Mouse (Mus musculus) spleen, adult 2 months (tissue): ENCODE measurements around the gene Lrmda. TPM values are rescaled to one million over a fixed set of nuclear protein-coding genes. Genes with fewer than 3 reads are reported as not detected.

Experiments
- DNase-seq, 2 experiments: peaks; one replicate each; pipeline versions ENCODE4 v3.0.0 to v3.0.0-alpha.2; 2012 to 2021; ENCODE audit warnings: low spot score in 2 of 2, low read depth in 1 of 2
- H3K27ac ChIP-seq: fragments of 200-500 bp; 2 replicates; pipeline ENCODE4 v1.5.1; 2012; ENCODE audit warnings: low read length, inconsistent platforms; ENCODE audit not compliant: insufficient read depth
- H3K27me3 ChIP-seq: fragments of 200-500 bp; 2 replicates; pipeline ENCODE4 v1.6.1; 2012; ENCODE audit warnings: mild to moderate bottlenecking, moderate library complexity, low read length, inconsistent platforms; ENCODE audit not compliant: control insufficient read depth, insufficient read depth
- H3K36me3 ChIP-seq: fragments of 200-500 bp; 2 replicates; pipeline ENCODE4 v1.6.1; 2012; ENCODE audit warnings: mild to moderate bottlenecking, low read length, inconsistent platforms; ENCODE audit not compliant: control insufficient read depth, insufficient read depth
- H3K4me1 ChIP-seq: fragments of 200-500 bp; 2 replicates; pipeline ENCODE4 v1.6.1; 2011; ENCODE audit warnings: inconsistent platforms; ENCODE audit not compliant: control insufficient read depth, insufficient read depth, insufficient read length
- H3K4me3 ChIP-seq: fragments of 200-500 bp; 2 replicates; pipeline ENCODE4 v1.5.1; 2011; ENCODE audit warnings: mild to moderate bottlenecking, inconsistent platforms; ENCODE audit not compliant: insufficient read depth, insufficient read length; ENCODE audit errors: extremely low read depth
- CTCF ChIP-seq: fragments of 200-500 bp; IDR thresholded peaks from 2 replicates; pipeline ENCODE4 v1.5.1; 2011; ENCODE audit warnings: mild to moderate bottlenecking, inconsistent platforms; ENCODE audit not compliant: insufficient read depth, insufficient read length, insufficient replicate concordance; ENCODE audit errors: extremely low read depth
- POLR2A ChIP-seq: fragments of 200-500 bp; IDR thresholded peaks from 2 replicates; pipeline ENCODE4 v1.6.1; 2011; ENCODE audit warnings: low read depth, low read length, inconsistent platforms
- WGBS: fragments of 180-500 bp; shearing (Covaris S2); methylation state at CpG from one replicate; pipeline ENCODE4 v1.1.7; 2018; 5-methylcytosine and 5-hydroxymethylcytosine counted together
- polyA plus RNA-seq: library from polyadenylated mRNA; depleted of rRNA; stranded (reverse); fragments of >200 nt; gene quantifications from 2 replicates; pipeline ENCODE4 v1.2.3, GENCODE M21; 2012

Lrmda gene
- polyA plus RNA-seq, 1 experiment: 0.37 TPM

DNA sequence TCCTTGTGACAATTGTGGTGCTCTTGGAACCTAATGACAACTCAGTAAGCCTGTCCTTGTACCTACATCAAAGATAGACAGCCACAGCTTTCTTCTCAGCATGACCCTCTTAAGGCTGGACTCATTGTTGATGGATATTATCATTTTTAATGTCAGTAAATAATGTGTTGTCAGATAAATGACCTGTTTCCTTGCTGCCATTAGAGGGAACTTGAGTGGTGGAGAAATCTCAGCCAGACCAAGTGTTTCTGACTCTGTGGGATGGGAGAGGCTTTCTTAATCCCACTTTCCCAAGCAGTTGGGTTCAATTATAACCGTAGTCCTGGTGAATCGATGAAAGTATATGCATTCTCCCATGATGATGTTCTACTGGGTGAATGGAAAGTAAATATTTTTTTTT, 668.9 kb downstream of the Lrmda start:
- Histone ChIP-seq H3K4me1 (no peaks in the 10 kb centered on the region), H3K27me3 (no peaks in the 10 kb centered on the region), H3K36me3 (no peaks in the 10 kb centered on the region), H3K4me3 (no peak overlapping the region), H3K27ac (no peak overlapping the region)
- no peak for TF ChIP-seq POLR2A
- no peak for TF ChIP-seq CTCF
- DNase-seq: no peak
- WGBS: 91% methylated on average over 2 of the region's 2 CpGs

DNA sequence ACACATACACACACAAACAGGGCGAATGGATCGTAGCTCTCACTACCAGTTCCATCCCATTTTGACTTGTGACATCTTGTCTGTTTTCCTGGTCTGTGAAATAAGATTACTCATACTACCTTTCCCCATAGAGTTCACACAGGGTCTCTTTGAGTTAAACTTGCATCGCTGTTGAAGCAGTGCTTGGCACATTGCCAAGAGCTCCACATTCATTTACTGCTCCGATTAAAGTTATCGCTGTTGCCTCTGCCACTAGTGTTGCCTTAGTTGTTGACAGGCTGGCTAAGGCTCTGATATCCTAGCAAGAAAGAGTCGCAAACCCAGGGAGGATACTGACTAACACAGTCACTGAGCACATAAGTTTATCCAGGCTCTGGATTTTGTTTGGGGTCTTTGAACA, 675.9 kb downstream of the Lrmda start:
- Histone ChIP-seq H3K4me1 (no peaks in the 10 kb centered on the region), H3K36me3 (no peaks in the 10 kb centered on the region), H3K4me3 (no peak overlapping the region), H3K27ac (no peak overlapping the region), H3K27me3 (no peaks in the 10 kb centered on the region)
- TF ChIP-seq CTCF (no peak), POLR2A (no peak)
- DNase-seq: no peak
- 89% methylated on average over 6 of the region's 6 CpGs for WGBS

DNA sequence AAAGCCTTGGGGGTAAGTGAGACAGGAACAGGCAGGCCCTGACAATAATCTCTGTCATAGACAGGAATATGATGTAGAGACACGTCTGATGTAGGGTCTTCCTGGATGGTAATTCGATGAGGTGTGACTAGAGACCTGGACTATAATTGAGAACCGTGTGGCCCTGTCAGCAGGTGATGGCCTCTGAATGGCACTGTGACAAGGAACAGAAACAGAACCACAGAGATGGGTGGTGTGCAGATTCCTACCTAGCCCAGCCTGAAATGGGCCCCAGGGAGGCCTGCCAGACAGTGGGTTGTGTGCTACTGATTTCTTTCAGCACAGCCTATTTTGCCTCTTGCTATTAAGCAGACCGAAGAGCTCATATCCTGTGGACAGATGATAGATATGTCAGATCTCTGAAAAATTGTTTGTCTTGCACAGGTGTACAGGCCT, 676.4 kb downstream of the Lrmda start:
- 88% methylated on average over 4 of the region's 4 CpGs for WGBS
- H3K27me3 ChIP-seq: no peaks in the 10 kb centered on the region
- no peak for TF ChIP-seq CTCF
- TF ChIP-seq POLR2A: no peak
- H3K27ac ChIP-seq: no peak overlapping the region
- DNase-seq: no peak
- H3K36me3 ChIP-seq: no peaks in the 10 kb centered on the region
- no peaks in the 10 kb centered on the region for H3K4me1 ChIP-seq
- H3K4me3 ChIP-seq: no peak overlapping the region

DNA sequence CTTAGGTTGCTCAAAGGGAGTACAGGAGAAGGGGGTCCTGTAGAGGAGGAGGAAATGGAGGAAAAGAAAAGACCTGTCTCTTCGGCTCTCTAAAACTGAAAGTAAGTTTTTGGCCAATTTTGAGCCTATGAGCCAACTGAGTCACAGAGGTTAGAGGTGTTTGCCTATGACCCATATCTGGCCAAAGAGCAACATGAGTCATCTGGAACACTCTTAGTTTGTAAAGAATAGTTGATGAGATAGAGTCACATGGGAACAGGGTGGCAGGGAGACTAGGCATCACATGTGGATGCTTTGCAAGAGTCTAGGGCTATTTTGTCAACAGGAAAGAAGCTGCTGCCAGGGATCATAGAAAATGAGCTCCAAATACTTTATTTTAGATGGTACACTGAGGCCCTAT, 680.7 kb downstream of the Lrmda start:
- whole genome bisulfite sequencing: 89% methylated on average over 1 of the region's 1 CpGs
- no peak overlapping the region for H3K27ac ChIP-seq
- no peaks in the 10 kb centered on the region for H3K4me1 ChIP-seq
- no peaks in the 10 kb centered on the region for H3K27me3 ChIP-seq
- H3K36me3 ChIP-seq: no peaks in the 10 kb centered on the region
- no peak overlapping the region for H3K4me3 ChIP-seq
- TF ChIP-seq POLR2A (no peak), CTCF (no peak)
- no peak for DNase-seq

DNA sequence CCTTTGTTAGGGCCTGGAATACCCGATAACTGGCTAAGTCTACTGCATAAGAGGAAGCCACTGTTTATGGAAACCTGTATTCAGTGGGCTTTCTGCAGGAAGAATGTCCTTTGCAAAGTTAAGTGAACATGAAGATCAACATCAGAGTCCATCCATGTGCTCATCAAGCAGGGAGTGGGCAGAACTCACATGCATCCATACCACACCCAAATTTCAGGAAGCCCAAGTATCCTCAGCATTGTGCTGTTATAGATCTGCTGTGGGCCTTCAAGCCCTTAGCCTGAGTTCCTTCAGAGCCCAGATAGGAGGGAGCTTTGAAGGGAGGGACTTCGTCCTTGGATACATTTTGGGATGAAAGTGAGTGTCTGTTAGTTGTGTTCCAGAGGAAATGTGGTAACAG, 681.2 kb downstream of the Lrmda start:
- H3K4me1 ChIP-seq: no peaks in the 10 kb centered on the region
- no peak overlapping the region for H3K4me3 ChIP-seq
- no peaks in the 10 kb centered on the region for H3K27me3 ChIP-seq
- no peak for DNase-seq
- WGBS: 83% methylated on average over 2 of the region's 2 CpGs
- H3K36me3 ChIP-seq: no peaks in the 10 kb centered on the region
- TF ChIP-seq CTCF: no peak
- no peak for TF ChIP-seq POLR2A
- H3K27ac ChIP-seq: no peak overlapping the region

DNA sequence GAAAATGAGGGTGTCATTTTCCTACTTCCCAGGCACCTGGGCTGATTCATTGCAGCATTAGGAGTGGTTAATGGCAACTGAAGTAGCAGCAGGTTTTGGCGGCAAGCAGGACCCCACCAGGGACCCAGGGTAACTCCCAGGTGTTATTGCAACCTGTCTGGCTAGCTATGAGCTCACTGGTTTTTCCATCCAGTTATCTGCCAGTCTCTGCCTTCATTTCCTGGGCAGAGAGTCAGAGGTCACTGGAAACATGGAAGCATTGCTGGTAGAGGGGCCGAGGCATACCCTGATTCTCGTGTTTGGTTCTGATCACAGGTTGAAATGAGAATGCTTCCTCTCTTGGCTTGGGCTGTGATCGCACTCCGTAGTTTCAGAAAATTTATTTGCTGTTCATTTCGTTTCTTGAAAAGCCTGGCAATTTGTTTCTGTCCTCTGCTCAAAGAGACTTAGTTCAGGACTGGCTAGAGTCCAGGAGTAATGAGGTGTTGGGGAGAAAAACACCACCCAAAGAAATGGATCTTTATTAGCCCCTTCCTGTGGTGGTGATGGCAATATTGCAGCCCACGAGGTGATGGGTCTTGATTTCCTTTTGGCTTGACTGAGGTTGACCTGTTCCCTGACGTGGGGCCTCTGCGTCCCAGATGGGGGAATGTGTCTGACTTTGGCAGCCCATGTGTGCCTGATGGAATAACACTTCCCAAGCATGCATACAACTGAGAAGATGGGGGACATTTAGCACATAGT, 688.6 kb downstream of the Lrmda start:
- no peak for DNase-seq
- Histone ChIP-seq H3K36me3 (no peaks in the 10 kb centered on the region), H3K4me3 (no peak overlapping the region), H3K4me1 (no peaks in the 10 kb centered on the region), H3K27ac (no peak overlapping the region), H3K27me3 (no peaks in the 10 kb centered on the region)
- 80% methylated on average over 9 of the region's 9 CpGs for WGBS
- TF ChIP-seq POLR2A: no peak
- TF ChIP-seq CTCF: no peak

DNA sequence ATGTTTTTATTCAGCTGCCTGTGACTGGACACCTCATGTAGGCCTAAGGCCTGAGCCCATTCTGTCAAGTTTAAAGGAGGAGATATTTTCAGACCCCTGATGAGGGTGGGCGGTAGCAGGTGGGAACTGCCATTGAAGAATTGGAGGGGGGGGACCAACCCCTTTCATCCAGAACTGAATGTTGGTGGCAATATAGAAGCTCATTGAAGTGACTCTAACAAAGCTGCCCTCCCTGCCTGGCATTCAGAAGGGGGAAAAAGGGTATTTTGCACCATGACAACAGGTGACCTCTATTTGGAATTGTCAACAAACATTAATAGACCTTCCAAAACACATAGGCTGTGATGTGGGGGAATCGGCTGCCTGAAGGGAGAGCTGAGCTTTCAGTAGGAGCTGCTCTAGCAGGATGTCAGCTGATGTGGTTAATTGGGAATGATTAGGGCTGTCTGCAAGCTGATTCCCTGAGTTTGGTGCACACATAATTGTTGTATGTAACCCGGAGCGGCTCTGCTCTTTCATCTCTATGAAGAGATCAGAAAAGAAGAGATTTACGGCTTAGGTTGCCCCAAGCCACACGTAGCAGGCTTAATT, 690.7 kb downstream of the Lrmda start:
- Histone ChIP-seq H3K4me1 (no peaks in the 10 kb centered on the region), H3K27me3 (no peaks in the 10 kb centered on the region), H3K27ac (no peak overlapping the region), H3K36me3 (no peaks in the 10 kb centered on the region), H3K4me3 (no peak overlapping the region)
- TF ChIP-seq CTCF (no peak), POLR2A (no peak)
- no peak for DNase-seq
- WGBS: 88% methylated on average over 6 of the region's 6 CpGs
